In genomic region chr11:77216761-77217130, GRCm38 (mm10) we compare ENCODE assay signal across 8 mouse cellular contexts. TPM values are rescaled to one million over a fixed set of nuclear protein-coding genes. Genes with fewer than 3 reads are reported as not detected.
DNase-seq lines count a peak whose midpoint lies in the region; TF ChIP-seq lines count a peak whose summit lies in the region.

No protein-coding gene starts in this region.

- H3K36me3 ChIP-seq in myocyte (ENCODE audit: control insufficient read depth, insufficient read depth) = no peaks in the 10 kb centered on the region

- peaks cover 35% of the 10 kb centered on the region for H3K79me2 ChIP-seq in myocyte (ENCODE audit: control insufficient read depth, insufficient read depth)

- peak; percentile 14 for DNase-seq in left cerebral cortex, adult 11 months (ENCODE audit: low spot score)
- DNase-seq in left cerebral cortex, postnatal 4 days = no peak
- DNase-seq in WW6 (ENCODE audit: low read depth, low spot score) (peak; percentile 28), adipocyte (ENCODE audit: low spot score) (no peak)
- DNase-seq in layer of hippocampus, adult 9-11 months = peak; percentile 8
- no peak for DNase-seq in cerebellum, adult 8-10 months

- H3ac ChIP-seq in myocyte (ENCODE audit: control insufficient read depth, insufficient read length) = peak overlapping the region; percentile 45

- peak overlapping the region; percentile 90 for H3K4me2 ChIP-seq in myocyte (ENCODE audit: low read depth)

- TF ChIP-seq POLR2A in embryonic fibroblast, embryonic 13.5 days (IDR thresholded peaks at IDR 0.05; ENCODE audit: low read depth, low read length) = 0 out of 2 replicates have a peak, but pooled peaks have one; percentile 14
- TF ChIP-seq POLR2A in myocyte (IDR thresholded peaks at IDR 0.05; ENCODE audit: insufficient read length, low read depth) = no peak

- intact Hi-C loops in left cerebral cortex, postnatal 4 days (cut with DNase I) = loop anchor here (5.0 to 10.0 kb wide), 4 partner anchors 91 to 418 kb away; no protein-coding TSS in a partner anchor

- H3K4me3 ChIP-seq in embryonic fibroblast, embryonic 13.5 days (ENCODE audit: insufficient read depth, low read length) = peak overlapping the region; percentile 80
- peak overlapping the region; percentile 79 for H3K4me3 ChIP-seq in myocyte

- H3K4me1 ChIP-seq in embryonic fibroblast, embryonic 13.5 days (ENCODE audit: control insufficient read depth, insufficient read depth, low read length) = no peaks in the 10 kb centered on the region

- H3K27me3 ChIP-seq in myocyte (ENCODE audit: control insufficient read depth, insufficient read depth, insufficient read length) = no peaks in the 10 kb centered on the region

- H3K27ac ChIP-seq in embryonic fibroblast, embryonic 13.5 days (ENCODE audit: insufficient read depth, low read length) = peak overlapping the region; percentile 45; the same call in 1 of the 2 replicates

- no peak for TF ChIP-seq CTCF in embryonic fibroblast, embryonic 13.5 days (IDR thresholded peaks at IDR 0.05; ENCODE audit: borderline replicate concordance, insufficient read depth, low read length)

TF ChIP-seq in myocyte, 11 proteins besides CTCF, POLR2A, EP300 and RAD21:
- TF ChIP-seq REST (IDR thresholded peaks at IDR 0.05; ENCODE audit: insufficient read depth, insufficient read length) (no peak), POLR2AphosphoS2 (IDR thresholded peaks at IDR 0.05; ENCODE audit: insufficient read length, low read depth) (no peak), USF1 (IDR thresholded peaks at IDR 0.05; ENCODE audit: low read depth) (no peak), TCF12 (IDR thresholded peaks at IDR 0.05; ENCODE audit: insufficient read depth, poor library complexity, severe bottlenecking) (no peak), CEBPB (IDR thresholded peaks at IDR 0.05; ENCODE audit: insufficient read depth, poor library complexity, severe bottlenecking) (no peak), MYOD1 (IDR thresholded peaks at IDR 0.05; ENCODE audit: control insufficient read depth in 1 of 3, insufficient read length in 2 of 3, low read depth in 2 of 3) (no peak), MYOG (IDR thresholded peaks at IDR 0.05; ENCODE audit: control insufficient read depth in 1 of 3, insufficient read depth in 1 of 3, insufficient read length in 2 of 3, low read depth in 2 of 3) (no peak), TCF3 (IDR thresholded peaks at IDR 0.05; ENCODE audit: insufficient read length, low read depth) (no peak), E2F4 (IDR thresholded peaks at IDR 0.05; ENCODE audit: insufficient read depth) (no peak), MAX (IDR thresholded peaks at IDR 0.05; ENCODE audit: low read depth) (no peak), SRF (IDR thresholded peaks at IDR 0.05; ENCODE audit: control insufficient read depth, insufficient read length, low read depth) (no peak)
TF ChIP-seq in myocyte: peak in this region for 0.

RNA-seq across cellular contexts. Expression of gene Ssh2, which starts 0.7 kb away (rescaled TPM):
- 10 to 100 TPM; 60.7 to 62.3 TPM for total RNA-seq in left cerebral cortex, postnatal 4 days (2021)
- polyA plus RNA-seq in embryonic fibroblast, embryonic 13.5 days (2011; ENCODE audit: insufficient read length, low read depth, missing spikeins) = 10.0 and 13.5 TPM in 2 replicates
- 4.8 TPM for polyA plus RNA-seq in myocyte (2012; fragmentation: generic; extraction: Trizol)

RNA-seq across cellular contexts. Expression of gene Efcab5, which starts 28.0 kb away (rescaled TPM):
- 1 to 10 TPM; 5.7 to 6.4 TPM for total RNA-seq in left cerebral cortex, postnatal 4 days (2021)
- 0.46 and 0.50 TPM in 2 replicates for polyA plus RNA-seq in embryonic fibroblast, embryonic 13.5 days (2011; ENCODE audit: insufficient read length, low read depth, missing spikeins)
- polyA plus RNA-seq in myocyte (2012; fragmentation: generic; extraction: Trizol) = 0.04 TPM

Comparison
In these comparisons a context has a peak if more than half of its experiments do, and no peak if none do; other contexts are left out.
1. DNase-seq: peak in left cerebral cortex, adult 11 months (single experiment), WW6 (single experiment) and layer of hippocampus, adult 9-11 months (single experiment); none in left cerebral cortex, postnatal 4 days (single experiment), cerebellum, adult 8-10 months (single experiment) and adipocyte (single experiment).